Mouse (Mus musculus): ENCODE measurements around the gene Fam19a1.

- TF ChIP-seq CTCF (IDR thresholded peaks at IDR 0.05; ENCODE audit: low read depth) (no peak), EP300 (IDR thresholded peaks at IDR 0.05; ENCODE audit: low read depth) (no peak)
These were observed 1.2 kb downstream of the Fam19a1 start for GRCm38 (mm10) chr6:96114151-96114550.

All from liver, postnatal 0 days (tissue).